Mouse (Mus musculus): ENCODE results near the gene Lhfpl4. TPM values are rescaled to one million over a fixed set of nuclear protein-coding genes. Genes with fewer than 3 reads are reported as not detected.

Gene Lhfpl4
- total RNA-seq (2012; rRNA removed): 7.1 and 7.2 TPM in 2 replicates
- 2.6 and 3.2 TPM in 2 replicates for total RNA-seq (2014; rRNA removed)
- polyA plus RNA-seq (2012; ENCODE audit: insufficient read length, low read depth): 8.9 and 9.8 TPM in 2 replicates

GRCm38 (mm10) chr6:113194841-113195595 is at the start of gene Lhfpl4:
TSS of gene Lhfpl4 (minus strand) at chr6:113195384.
- no peaks in the 10 kb centered on the region for H3K9me3 ChIP-seq (replicated peaks; ENCODE audit: low read length)
- peak within 1 kb of the TSS; percentile 72 for H3K9ac ChIP-seq (ENCODE audit: insufficient read depth, low read depth)
- dilution Hi-C loops (cut with MboI; ENCODE audit: extremely low pct_ligation_motif_present, extremely low pct_unique_long_range_greater_than_20kb, low sequenced_read_pairs): no loop called here
- in situ Hi-C loops (cut with MboI; ENCODE audit: low pct_ligation_motif_present, low pct_unique_long_range_greater_than_20kb, low sequenced_read_pairs): no loop called here
- DNase-seq (ENCODE audit: extremely low read depth): peak; percentile 15
- TF ChIP-seq IRF4 (IDR thresholded peaks at IDR 0.05; ENCODE audit: low read depth, low read length): no peak
- no peak for TF ChIP-seq CHD1 (IDR thresholded peaks at IDR 0.05; ENCODE audit: low read depth, low read length)
- no peak for TF ChIP-seq GABPA (IDR thresholded peaks at IDR 0.05; ENCODE audit: insufficient replicate concordance, low read depth, low read length)
- TF ChIP-seq KAT2A (IDR thresholded peaks at IDR 0.05; ENCODE audit: insufficient replicate concordance, low read length): no peak
- TF ChIP-seq USF1 (IDR thresholded peaks at IDR 0.05; ENCODE audit: low read depth, low read length): no peak
- no peak for TF ChIP-seq E2F4 (IDR thresholded peaks at IDR 0.05; ENCODE audit: insufficient replicate concordance, low read depth, low read length)
- no peak for TF ChIP-seq ETS1 (conservative IDR thresholded peaks at IDR 0.05; ENCODE audit: low read depth, low read length)
- no peak for TF ChIP-seq TBP (conservative IDR thresholded peaks at IDR 0.05; ENCODE audit: low read depth, low read length)
- no peak for TF ChIP-seq SMC3 (IDR thresholded peaks at IDR 0.05; ENCODE audit: low read depth, low read length)
- no peak for TF ChIP-seq BHLHE40 (IDR thresholded peaks at IDR 0.05; ENCODE audit: low read depth, low read length)
- TF ChIP-seq CTCF (conservative IDR thresholded peaks at IDR 0.05 in 1 of 2, IDR thresholded peaks at IDR 0.05 in 1 of 2; ENCODE audit: low read depth in 2 of 2, low read length in 2 of 2): no peak
- peak; percentile 43; the same call in 1 of the 2 replicates for TF ChIP-seq TCF12 (IDR thresholded peaks at IDR 0.05; ENCODE audit: low read depth, low read length)
- no peak for TF ChIP-seq ELF1 (IDR thresholded peaks at IDR 0.05; ENCODE audit: low read depth, low read length)
- TF ChIP-seq NRF1 (IDR thresholded peaks at IDR 0.05; ENCODE audit: low read depth, low read length): no peak
- TF ChIP-seq POLR2A (IDR thresholded peaks at IDR 0.05; ENCODE audit: low read depth, low read length): peak; percentile 48; the same call in 1 of the 2 replicates
- TF ChIP-seq MYC (IDR thresholded peaks at IDR 0.05; ENCODE audit: low read depth, low read length): no peak
- H3K27me3 ChIP-seq (replicated peaks): peaks cover 3% of the 10 kb centered on the region
- peaks cover 0 to 12% of the 10 kb centered on the region in 2 experiments for H3K36me3 ChIP-seq (replicated peaks in 1 of 2; ENCODE audit: control insufficient read depth in 1 of 2, insufficient read depth in 1 of 2, low read length in 1 of 2)
- peak within 1 kb of the TSS; percentile 19; the same call in 1 of the 2 replicates for H3K4me2 ChIP-seq (ENCODE audit: insufficient read depth, low read depth, poor library complexity, severe bottlenecking)
- no peak within 1 kb of the TSS for H3K27ac ChIP-seq (ENCODE audit: insufficient read depth, low read depth)
- peak within 1 kb of the TSS; percentile 41 to 76 (median 60) for H3K4me3 ChIP-seq (replicated peaks in 1 of 3; ENCODE audit: low read depth in 2 of 3, low read length in 2 of 3, poor library complexity in 1 of 3)
- no peaks in the 10 kb centered on the region for H3K79me2 ChIP-seq (replicated peaks; ENCODE audit: control insufficient read depth, extremely low read depth, insufficient read depth, poor library complexity, severe bottlenecking)
- peaks cover 0 to 9% of the 10 kb centered on the region in 2 experiments; a peak in 2 of 4 replicates for H3K4me1 ChIP-seq (ENCODE audit: control insufficient read depth in 1 of 2, insufficient read depth in 2 of 2)

- Histone ChIP-seq H3K4me3 (replicated peaks in 1 of 3; ENCODE audit: low read depth in 2 of 3, low read length in 2 of 3, poor library complexity in 1 of 3) (no peak overlapping the region), H3K9me3 (replicated peaks; ENCODE audit: low read length) (no peaks in the 10 kb centered on the region), H3K9ac (ENCODE audit: insufficient read depth, low read depth) (no peak overlapping the region; the same call in 1 of the 2 replicates), H3K4me1 (ENCODE audit: control insufficient read depth in 1 of 2, insufficient read depth in 2 of 2) (peaks cover 9 to 77% of the 10 kb centered on the region in 2 experiments), H3K4me2 (ENCODE audit: insufficient read depth, low read depth, poor library complexity, severe bottlenecking) (no peak overlapping the region), H3K27me3 (replicated peaks) (no peaks in the 10 kb centered on the region), H3K36me3 (replicated peaks in 1 of 2; ENCODE audit: control insufficient read depth in 1 of 2, insufficient read depth in 1 of 2, low read length in 1 of 2) (peaks cover 40 to 78% of the 10 kb centered on the region in 2 experiments), H3K79me2 (replicated peaks; ENCODE audit: control insufficient read depth, extremely low read depth, insufficient read depth, poor library complexity, severe bottlenecking) (peaks cover 39% of the 10 kb centered on the region), H3K27ac (ENCODE audit: insufficient read depth, low read depth) (0 out of 2 replicates have a peak overlapping the region, but pooled peaks have one; percentile 18)
- in situ Hi-C loops (cut with MboI; ENCODE audit: low pct_ligation_motif_present, low pct_unique_long_range_greater_than_20kb, low sequenced_read_pairs) (no loop called here), dilution Hi-C loops (cut with MboI; ENCODE audit: extremely low pct_ligation_motif_present, extremely low pct_unique_long_range_greater_than_20kb, low sequenced_read_pairs) (no loop called here)
- no peak for DNase-seq (ENCODE audit: extremely low read depth)
- TF ChIP-seq USF2 (conservative IDR thresholded peaks at IDR 0.05; ENCODE audit: low read depth, low read length) (no peak), CHD2 (IDR thresholded peaks at IDR 0.05; ENCODE audit: low read length) (no peak), ZKSCAN1 (IDR thresholded peaks at IDR 0.05; ENCODE audit: borderline replicate concordance, low read depth, low read length) (no peak), MAFK (IDR thresholded peaks at IDR 0.05; ENCODE audit: insufficient replicate concordance, low read length) (no peak), ELF1 (IDR thresholded peaks at IDR 0.05; ENCODE audit: low read depth, low read length) (no peak), ZC3H11A (IDR thresholded peaks at IDR 0.05; ENCODE audit: low read depth, low read length) (no peak), HCFC1 (IDR thresholded peaks at IDR 0.05; ENCODE audit: low read depth, low read length) (no peak), IRF4 (IDR thresholded peaks at IDR 0.05; ENCODE audit: low read depth, low read length) (no peak), RCOR1 (conservative IDR thresholded peaks at IDR 0.05; ENCODE audit: low read depth, low read length) (no peak), TBP (conservative IDR thresholded peaks at IDR 0.05; ENCODE audit: low read depth, low read length) (no peak), TCF12 (IDR thresholded peaks at IDR 0.05; ENCODE audit: low read depth, low read length) (no peak), CHD1 (IDR thresholded peaks at IDR 0.05; ENCODE audit: low read depth, low read length) (no peak), ZMIZ1 (IDR thresholded peaks at IDR 0.05; ENCODE audit: low read depth, low read length) (no peak), POLR2AphosphoS2 (IDR thresholded peaks at IDR 0.05; ENCODE audit: low read depth, low read length) (no peak), SIN3A (IDR thresholded peaks at IDR 0.05; ENCODE audit: low read length) (no peak), GABPA (IDR thresholded peaks at IDR 0.05; ENCODE audit: insufficient replicate concordance, low read depth, low read length) (no peak), KAT2A (IDR thresholded peaks at IDR 0.05; ENCODE audit: insufficient replicate concordance, low read length) (no peak), MYC (IDR thresholded peaks at IDR 0.05; ENCODE audit: low read depth, low read length) (no peak)
These were observed 47.6 kb upstream of the Lhfpl4 start for GRCm38 (mm10) chr6:113242753-113243152.

Measured in CH12.LX (cell line).